Mouse (Mus musculus) intestine, postnatal 0 days (tissue): Measurements from ENCODE around the gene Kcnj10. TPM values are rescaled to one million over a fixed set of nuclear protein-coding genes. Genes with fewer than 3 reads are reported as not detected.
A peak's percentile ranks its signal among the peaks of the same experiment; 100 is the strongest.

Experiments
- ATAC-seq: fragments of 200-750 bp; cut with Nextera tagmentation; 2 replicates; pipeline ENCODE4 v1.8.0; 2017; ENCODE audit warnings: mild to moderate bottlenecking, moderate TSS enrichment, moderate library complexity
- H3K27ac ChIP-seq: fragments of 300-500 bp; sonication (generic); 2 replicates; pipeline ENCODE4 v1.5.1; 2014; ENCODE audit warnings: mild to moderate bottlenecking, low read depth, low read length, moderate library complexity
- H3K27me3 ChIP-seq: fragments of 300-500 bp; sonication (generic); replicated peaks from 2 replicates; pipeline ENCODE4 v1.6.1; 2014; ENCODE audit warnings: low read length, mixed read lengths; ENCODE audit not compliant: control insufficient read depth, insufficient read depth
- H3K36me3 ChIP-seq: fragments of 300-500 bp; sonication (generic); 2 replicates; pipeline ENCODE4 v1.6.1; 2014; ENCODE audit warnings: mild to moderate bottlenecking, moderate library complexity; ENCODE audit not compliant: control insufficient read depth, insufficient read depth
- H3K4me1 ChIP-seq: fragments of 300-500 bp; sonication (generic); replicated peaks from 2 replicates; pipeline ENCODE4 v1.6.1; 2014; ENCODE audit warnings: antibody characterized with exemption, low read length, mixed read lengths; ENCODE audit not compliant: control insufficient read depth, insufficient read depth
- H3K4me2 ChIP-seq: fragments of 300-500 bp; sonication (generic); replicated peaks from 2 replicates; pipeline ENCODE4 v1.6.1; 2014; ENCODE audit warnings: low read depth, mild to moderate bottlenecking, moderate library complexity
- H3K4me3 ChIP-seq: fragments of 300-500 bp; sonication (generic); 2 replicates; pipeline ENCODE4 v1.5.1; 2014; ENCODE audit warnings: low read depth, low read length
- H3K9ac ChIP-seq: fragments of 300-500 bp; sonication (generic); 2 replicates; pipeline ENCODE4 v1.6.1; 2014; ENCODE audit warnings: mild to moderate bottlenecking, low read depth, low read length
- H3K9me3 ChIP-seq: fragments of 300-500 bp; sonication (generic); 2 replicates; pipeline ENCODE4 v1.6.1; 2016; ENCODE audit warnings: mixed run types; ENCODE audit not compliant: control insufficient read depth
- CTCF ChIP-seq: sonication (generic); IDR thresholded peaks from 2 replicates; pipeline ENCODE4 v1.5.1; 2016; ENCODE audit warnings: low read depth, mild to moderate bottlenecking, control low read depth, antibody characterized with exemption, moderate library complexity
- WGBS: fragments of 180-500 bp; shearing (Covaris S2); extraction: QIAGEN DNeasy Blood & Tissue Kit; methylation state at CpG from one replicate; pipeline ENCODE4 v1.1.7; 2014; 5-methylcytosine and 5-hydroxymethylcytosine counted together
- polyA plus RNA-seq: library from polyadenylated mRNA; unstranded; fragments of >200 nt; fragmentation: Nextera tagmentation; extraction: Ambion mirVana; gene quantifications from 2 replicates; pipeline ENCODE4 v1.2.1, GENCODE M21; 2015

Gene Kcnj10
- 0.16 and 0.17 TPM in 2 replicates for polyA plus RNA-seq

DNA sequence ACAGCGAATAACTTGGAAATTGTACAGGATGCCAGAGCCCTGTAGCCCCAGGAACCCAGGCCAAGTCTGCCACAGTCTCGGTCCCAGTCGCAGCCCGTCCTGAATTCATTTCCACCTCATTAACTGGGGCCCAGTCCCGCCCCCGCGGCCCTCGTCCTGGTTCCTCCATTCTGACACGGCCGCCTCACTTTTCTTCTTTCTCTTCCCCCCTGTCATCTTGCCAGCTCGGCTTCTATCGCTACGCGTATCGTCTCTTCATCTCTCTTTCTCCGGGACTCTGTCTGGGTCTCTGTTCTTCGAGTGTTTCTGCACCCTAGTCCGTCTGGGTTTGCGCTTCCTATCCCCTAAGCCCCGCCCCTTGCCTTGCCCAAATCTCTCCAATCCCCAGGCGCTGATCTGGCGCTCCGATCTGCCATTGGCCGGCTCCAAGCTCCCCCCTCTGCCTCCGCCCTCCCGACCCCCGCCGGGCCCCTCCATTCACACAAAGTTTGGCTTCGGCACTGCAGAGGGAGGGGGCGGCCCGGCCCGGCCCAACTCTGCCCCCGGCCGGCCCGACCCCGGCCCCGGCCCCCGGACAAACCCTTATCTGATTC, at the start of gene Kcnj10:
Kcnj10 (plus strand) TSS at position 482 of the 593 bp plus-strand sequence.
- Histone ChIP-seq H3K36me3 (no peaks in the 10 kb centered on the region), H3K27ac (no peak within 1 kb of the TSS), H3K4me2 (peak within 1 kb of the TSS; percentile 70), H3K27me3 (peaks cover 42% of the 10 kb centered on the region), H3K9me3 (no peaks in the 10 kb centered on the region), H3K9ac (no peak within 1 kb of the TSS), H3K4me3 (peak within 1 kb of the TSS; percentile 39), H3K4me1 (peaks cover 8% of the 10 kb centered on the region)
- TF ChIP-seq CTCF, result no peak
- WGBS, result 2% methylated on average over 37 of the region's 38 CpGs
- ATAC-seq, result peak; percentile 60; the same call in 1 of the 2 replicates

DNA sequence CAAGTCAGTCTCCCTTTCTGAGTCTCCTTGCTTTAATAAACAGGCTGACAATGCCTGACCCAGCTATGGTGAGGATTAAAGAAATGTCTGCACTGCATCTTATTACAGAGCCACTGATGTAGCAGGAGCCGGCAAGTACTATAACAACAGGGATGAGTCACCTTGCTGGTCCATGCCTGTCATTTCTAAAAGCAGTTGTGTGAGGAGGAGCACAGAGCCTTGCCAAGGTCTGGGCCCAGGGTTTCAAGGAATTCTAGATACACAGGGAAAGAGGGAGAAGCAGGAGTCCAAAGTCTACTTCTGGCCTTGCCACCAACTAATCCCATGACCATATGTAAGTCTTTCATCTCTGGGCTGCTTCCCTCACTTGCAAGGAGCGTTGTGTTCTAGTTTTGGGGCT, 48.1 kb upstream of the Kcnj10 start:
- no peak for ATAC-seq
- Histone ChIP-seq H3K4me3 (no peak overlapping the region), H3K27ac (no peak overlapping the region), H3K9ac (no peak overlapping the region), H3K36me3 (no peaks in the 10 kb centered on the region), H3K9me3 (no peaks in the 10 kb centered on the region), H3K27me3 (peaks cover 4% of the 10 kb centered on the region; the same call in 1 of the 2 replicates), H3K4me2 (no peak overlapping the region), H3K4me1 (no peaks in the 10 kb centered on the region)
- 61% methylated on average over 2 of the region's 2 CpGs for WGBS
- no peak for TF ChIP-seq CTCF

DNA sequence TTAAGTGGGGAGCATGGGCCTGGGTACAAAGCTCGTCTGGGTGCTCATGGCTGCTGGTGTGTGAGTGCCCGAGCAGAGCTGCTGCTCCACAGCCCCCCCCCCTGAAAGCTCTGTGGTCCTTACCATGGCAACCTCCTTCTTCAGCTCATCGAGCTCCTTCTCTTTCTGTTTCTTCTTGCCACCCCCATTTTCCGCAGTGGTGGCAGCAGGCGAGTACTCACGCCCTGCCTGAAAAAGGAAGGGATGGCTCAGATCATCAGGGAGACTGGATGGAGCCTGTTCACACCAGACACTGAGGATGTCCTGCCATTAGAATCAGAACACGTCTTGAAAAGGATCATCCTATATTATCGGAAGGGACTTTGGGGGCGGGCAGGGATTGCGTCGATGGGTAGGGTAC, 47.6 kb upstream of the Kcnj10 start:
- no peaks in the 10 kb centered on the region for H3K9me3 ChIP-seq
- 92% methylated on average over 11 of the region's 11 CpGs for WGBS
- no peaks in the 10 kb centered on the region for H3K4me1 ChIP-seq
- peaks cover 10% of the 10 kb centered on the region; the same call in 1 of the 2 replicates for H3K27me3 ChIP-seq
- no peaks in the 10 kb centered on the region for H3K36me3 ChIP-seq
- no peak for ATAC-seq
- H3K4me3 ChIP-seq, result no peak overlapping the region
- no peak overlapping the region for H3K27ac ChIP-seq
- no peak for TF ChIP-seq CTCF
- H3K4me2 ChIP-seq, result no peak overlapping the region
- no peak overlapping the region for H3K9ac ChIP-seq

DNA sequence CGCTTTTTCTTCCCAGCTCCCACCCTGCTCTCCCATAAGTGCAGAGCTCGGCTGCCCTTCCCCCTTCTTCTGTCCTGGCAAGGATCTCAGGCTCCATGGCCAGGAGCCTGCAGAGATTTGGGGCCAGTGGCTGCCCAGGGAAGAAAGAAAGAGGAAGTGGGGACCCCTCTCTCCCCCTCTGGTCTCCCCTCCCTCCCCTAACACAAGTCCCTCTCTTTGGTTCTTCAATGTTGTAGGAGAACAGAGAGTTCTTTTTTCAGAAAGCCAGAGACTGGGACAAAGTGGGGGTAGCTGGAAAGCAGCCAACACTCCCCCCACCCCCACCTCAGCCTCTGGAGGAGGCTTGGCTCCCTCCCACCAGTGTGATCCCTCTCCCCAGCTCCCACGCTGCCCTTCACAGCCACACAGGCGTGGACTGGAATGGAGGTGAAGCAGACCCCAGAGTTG, 45.2 kb upstream of the Kcnj10 start:
- Histone ChIP-seq H3K4me2 (no peak overlapping the region; the same call in 1 of the 2 replicates), H3K27ac (no peak overlapping the region), H3K36me3 (no peaks in the 10 kb centered on the region), H3K27me3 (peaks cover 10% of the 10 kb centered on the region; the same call in 1 of the 2 replicates), H3K4me3 (no peak overlapping the region), H3K9ac (no peak overlapping the region), H3K4me1 (no peaks in the 10 kb centered on the region), H3K9me3 (no peaks in the 10 kb centered on the region)
- no peak for TF ChIP-seq CTCF
- 60% methylated on average over 4 of the region's 4 CpGs for WGBS
- no peak for ATAC-seq

- Histone ChIP-seq H3K4me1 (no peaks in the 10 kb centered on the region), H3K4me2 (peak overlapping the region; percentile 48), H3K9me3 (no peaks in the 10 kb centered on the region), H3K36me3 (no peaks in the 10 kb centered on the region), H3K9ac (0 out of 2 replicates have a peak overlapping the region, but pooled peaks have one; percentile 31), H3K27ac (no peak overlapping the region), H3K4me3 (peak overlapping the region; percentile 9; the same call in 1 of the 2 replicates), H3K27me3 (peaks cover 10% of the 10 kb centered on the region; the same call in 1 of the 2 replicates)
- no peak for ATAC-seq
- no peak for TF ChIP-seq CTCF
- 78% methylated on average over 6 of the region's 6 CpGs for WGBS
Measured at GRCm38 (mm10) chr1:172296816-172297510, 44.0 kb upstream of the Kcnj10 start.
